Comparison of ENCODE assay signal across 13 mouse cellular contexts in the genomic region with DNA sequence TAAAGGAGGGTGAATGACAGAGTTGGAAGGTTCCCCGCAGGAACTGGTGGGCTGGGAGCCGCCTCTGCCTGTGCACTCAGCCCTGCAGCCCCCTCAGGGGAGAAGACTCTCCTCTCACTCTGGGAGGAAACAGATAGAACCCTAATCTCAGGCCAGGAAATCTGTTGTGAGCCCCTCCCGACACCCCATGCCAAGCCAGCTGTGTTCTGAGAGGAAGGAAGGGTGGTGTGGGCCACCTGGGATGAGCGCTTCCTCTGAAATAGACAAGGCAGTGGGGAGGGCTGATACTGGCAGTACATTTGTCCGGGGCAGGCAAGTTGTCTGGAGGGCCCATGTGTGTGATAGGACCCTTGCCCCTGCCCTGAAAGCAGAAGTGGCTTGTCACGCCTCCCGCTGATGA. TPM values are rescaled to one million over a fixed set of nuclear protein-coding genes. Genes with fewer than 3 reads are reported as not detected.
DNase-seq lines count a peak whose midpoint lies in the region; ATAC-seq and TF ChIP-seq lines count a peak whose summit lies in the region.
"Had no signal": no experiment of that assay in that cellular context is flagged by ENCODE, and none has a peak within 500 bp of the region (broad histone marks: within the 10 kb centered on the region; RNA-seq: fewer than 3 reads in every experiment).

No protein-coding gene starts in this region.

- peak; percentile 38 for DNase-seq in kidney, postnatal 14 days
- DNase-seq in heart, adult 8-10 months (ENCODE audit: low spot score) = peak; percentile 39
- DNase-seq in thymus, adult 2 months = peak; percentile 42
- no peak for DNase-seq in cerebellum, postnatal 36 days
- no peak for DNase-seq in cerebellum, adult 9-11 months
- no peak for DNase-seq in frontal cortex, postnatal 10 days (ENCODE audit: low spot score in 2 of 2)
- DNase-seq: forebrain, postnatal 0 days had no signal

- H3K9me3 ChIP-seq in kidney, embryonic 15.5 days (replicated peaks) = no peaks in the 10 kb centered on the region
- H3K9me3 ChIP-seq: embryonic facial prominence, embryonic 12.5 days; hindbrain, embryonic 15.5 days; stomach, embryonic 15.5 days had no signal

- H3K4me2 ChIP-seq in kidney, embryonic 15.5 days = no peak overlapping the region
- H3K4me2 ChIP-seq: embryonic facial prominence, embryonic 12.5 days; hindbrain, embryonic 15.5 days; stomach, embryonic 15.5 days had no signal

- H3K9ac ChIP-seq in kidney, embryonic 15.5 days = no peak overlapping the region
- H3K9ac ChIP-seq: embryonic facial prominence, embryonic 12.5 days; forebrain, postnatal 0 days; hindbrain, embryonic 15.5 days; stomach, embryonic 15.5 days had no signal

- H3K4me1 ChIP-seq in kidney, embryonic 15.5 days = peaks cover 16% of the 10 kb centered on the region
- H3K4me1 ChIP-seq in thymus, adult 2 months (replicated peaks; ENCODE audit: control insufficient read depth, insufficient read depth, low read length) = peaks cover 40% of the 10 kb centered on the region

- no peak for ATAC-seq in kidney, embryonic 15.5 days (replicated peaks; ENCODE audit: low FRiP score)
- peak; percentile 84 to 88 for ATAC-seq in hematopoietic stem cell, adult 5-6 weeks (replicated peaks in 1 of 2; ENCODE audit: insufficient read depth in 1 of 2, low FRiP score in 2 of 2, low TSS enrichment in 1 of 2, low read depth in 1 of 2, poor library complexity in 2 of 2, severe bottlenecking in 2 of 2)
- ATAC-seq: forebrain, postnatal 0 days had no signal

- no peak overlapping the region for H3K27ac ChIP-seq in kidney, embryonic 15.5 days
- no peak overlapping the region for H3K27ac ChIP-seq in thymus, adult 2 months (ENCODE audit: control insufficient read depth, insufficient read depth, low read length)
- H3K27ac ChIP-seq: embryonic facial prominence, embryonic 12.5 days; hindbrain, embryonic 15.5 days; layer of hippocampus, adult 2 months; stomach, embryonic 15.5 days had no signal

- WGBS in kidney, embryonic 15.5 days = 76% methylated on average over 7 of the region's 7 CpGs
- WGBS in thymus, adult 2 months = 10% methylated on average over 7 of the region's 7 CpGs

- H3K4me3 ChIP-seq in kidney, embryonic 15.5 days (replicated peaks) = no peak overlapping the region
- H3K4me3 ChIP-seq in thymus, adult 2 months (ENCODE audit: control insufficient read depth, insufficient read depth, low read length) = no peak overlapping the region
- H3K4me3 ChIP-seq: embryonic facial prominence, embryonic 12.5 days; hindbrain, embryonic 15.5 days; layer of hippocampus, adult 2 months; stomach, embryonic 15.5 days had no signal

- TF ChIP-seq CTCF in thymus, adult 2 months (IDR thresholded peaks at IDR 0.05; ENCODE audit: borderline replicate concordance, control insufficient read depth, extremely low read depth, insufficient read depth, low read length, poor library complexity) = no peak

- H3K27me3 ChIP-seq in kidney, embryonic 15.5 days = no peaks in the 10 kb centered on the region
- H3K27me3 ChIP-seq in thymus, adult 2 months (ENCODE audit: control insufficient read depth, insufficient read depth, low read length) = no peaks in the 10 kb centered on the region
- H3K27me3 ChIP-seq: embryonic facial prominence, embryonic 12.5 days; stomach, embryonic 15.5 days had no signal

- TF ChIP-seq POLR2A in thymus, adult 2 months (IDR thresholded peaks at IDR 0.05; ENCODE audit: control insufficient read depth, extremely low read depth, insufficient read depth, low read length, poor library complexity) = no peak

- H3K36me3 ChIP-seq in kidney, embryonic 15.5 days = no peaks in the 10 kb centered on the region
- H3K36me3 ChIP-seq in thymus, adult 2 months (ENCODE audit: control insufficient read depth, insufficient read depth, low read length) = no peaks in the 10 kb centered on the region
- H3K36me3 ChIP-seq: embryonic facial prominence, embryonic 12.5 days; hindbrain, embryonic 15.5 days; stomach, embryonic 15.5 days had no signal

RNA-seq across cellular contexts. Expression of a gene that starts 18.5 kb away (rescaled TPM):
- polyA plus RNA-seq in kidney, embryonic 15.5 days (2015; fragmentation: Nextera tagmentation; extraction: Ambion mirVana) = 68.6 and 74.4 TPM in 2 replicates
- total RNA-seq in heart, adult 8-10 months (2022) = 10 to 100 TPM; 74.5 to 90.1 (median 75.6) TPM
- total RNA-seq in hematopoietic stem cell, adult 5-6 weeks (2017) = 53.3 and 67.8 TPM in 2 replicates
- polyA plus RNA-seq in thymus, adult 2 months (2012; rRNA removed) = 27.9 and 34.6 TPM in 2 replicates

Comparison
In these comparisons a context has a peak if more than half of its experiments do, and no peak if none do; other contexts are left out.
1. DNase-seq: peak in kidney, postnatal 14 days (single experiment), heart, adult 8-10 months (single experiment) and thymus, adult 2 months (single experiment); none in cerebellum, postnatal 36 days (0 of 2), cerebellum, adult 9-11 months (single experiment) and frontal cortex, postnatal 10 days (0 of 2).